Mouse (Mus musculus) midbrain, embryonic 14.5 days (tissue): ENCODE data around the gene Fanca. TPM values are rescaled to one million over a fixed set of nuclear protein-coding genes. Genes with fewer than 3 reads are reported as not detected.

ENCODE experiments used
- ATAC-seq: fragments of 200-750 bp; cut with Nextera tagmentation; 2 replicates; pipeline ENCODE4 v1.8.0; 2017; ENCODE audit warnings: moderate number of reproducible peaks, moderate library complexity; ENCODE audit not compliant: low FRiP score, low TSS enrichment
- DNase-seq: peaks from one replicate; pipeline ENCODE4 v3.0.0-alpha.2; 2015
- H3K27ac ChIP-seq: fragments of 300-500 bp; sonication (generic); replicated peaks from 2 replicates; pipeline ENCODE4 v1.5.1; 2014; ENCODE audit warnings: mild to moderate bottlenecking, low read depth, low read length, moderate library complexity
- H3K27me3 ChIP-seq: fragments of 300-500 bp; sonication (generic); 2 replicates; pipeline ENCODE4 v1.6.1; 2014; ENCODE audit warnings: low read length, control low read depth, mixed read lengths; ENCODE audit not compliant: control insufficient read depth, insufficient read depth
- H3K36me3 ChIP-seq: fragments of 300-500 bp; sonication (generic); 2 replicates; pipeline ENCODE4 v1.6.1; 2014; ENCODE audit warnings: low read length, control low read depth; ENCODE audit not compliant: control insufficient read depth, insufficient read depth
- H3K4me1 ChIP-seq: fragments of 300-500 bp; sonication (generic); 2 replicates; pipeline ENCODE4 v1.6.1; 2014; ENCODE audit warnings: mild to moderate bottlenecking, antibody characterized with exemption, low read length, control low read depth; ENCODE audit not compliant: control insufficient read depth, insufficient read depth
- H3K4me2 ChIP-seq: fragments of 300-500 bp; sonication (generic); 2 replicates; pipeline ENCODE4 v1.6.1; 2014; ENCODE audit warnings: mild to moderate bottlenecking, low read length, moderate library complexity
- H3K4me3 ChIP-seq: fragments of 300-500 bp; sonication (generic); replicated peaks from 2 replicates; pipeline ENCODE4 v1.5.1; 2014; ENCODE audit warnings: low read depth, low read length
- H3K9ac ChIP-seq: fragments of 300-500 bp; sonication (generic); replicated peaks from 2 replicates; pipeline ENCODE4 v1.6.1; 2014; ENCODE audit warnings: mild to moderate bottlenecking, low read length, moderate library complexity
- H3K9me3 ChIP-seq: fragments of 300-500 bp; sonication (generic); 2 replicates; pipeline ENCODE4 v1.6.1; 2016; ENCODE audit warnings: low read length, control low read depth, mixed read lengths; ENCODE audit not compliant: control insufficient read depth
- WGBS: fragments of 180-500 bp; shearing (Covaris S2); extraction: QIAGEN DNeasy Blood & Tissue Kit; methylation state at CpG from one replicate; pipeline ENCODE4 v1.1.7; 2014; 5-methylcytosine and 5-hydroxymethylcytosine counted together
- polyA plus RNA-seq: library from polyadenylated mRNA; unstranded; fragments of >200 nt; fragmentation: Nextera tagmentation; extraction: Ambion mirVana; gene quantifications from 2 replicates; pipeline ENCODE4 v1.2.1, GENCODE M21; 2014

The Fanca gene
- polyA plus RNA-seq, 1 experiment from 2014 or later, result 9.2 TPM

DNA sequence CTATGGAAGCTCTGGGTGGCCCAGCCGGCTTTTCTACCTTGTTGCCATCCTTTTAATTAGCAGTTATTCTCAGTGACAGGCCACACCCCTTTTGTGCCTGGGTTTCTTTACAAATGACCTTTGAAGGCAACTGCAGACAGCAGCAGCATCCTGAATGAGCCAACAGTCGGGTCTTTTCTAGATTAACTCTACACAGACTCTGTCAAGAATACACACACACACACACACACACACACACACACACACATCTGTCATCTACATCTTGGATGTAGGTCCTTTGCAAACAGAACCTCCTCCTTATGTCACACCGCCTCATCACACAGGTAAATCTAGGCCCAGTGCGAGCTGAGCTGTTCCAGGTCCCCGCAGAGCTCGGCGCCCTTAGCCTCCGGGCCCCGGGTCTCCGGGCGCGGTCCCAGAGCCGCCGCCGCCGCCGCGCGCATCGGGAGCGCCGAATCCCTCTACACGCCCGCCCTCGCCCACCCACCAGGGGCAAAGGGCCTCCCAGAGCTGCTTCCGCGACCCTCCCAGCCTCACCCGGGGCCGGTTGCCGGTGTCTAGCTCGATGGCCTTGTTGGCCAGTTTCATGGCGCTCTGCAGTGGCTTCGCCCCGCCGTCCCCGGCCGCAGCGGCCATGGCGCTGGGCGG, 64.8 kb downstream of the Fanca start:
- DNase-seq (no peak), ATAC-seq (0 out of 2 replicates have a peak, but pooled peaks have one; percentile 19)
- peak overlapping the region; percentile 91 for H3K27ac ChIP-seq
- H3K4me2 ChIP-seq, result peak overlapping the region; percentile 85
- whole genome bisulfite sequencing, result under 1% methylated on average over 40 of the region's 40 CpGs
- H3K9me3 ChIP-seq, result no peaks in the 10 kb centered on the region
- peaks cover 20% of the 10 kb centered on the region for H3K4me1 ChIP-seq
- H3K27me3 ChIP-seq, result no peaks in the 10 kb centered on the region
- peak overlapping the region; percentile 94 for H3K4me3 ChIP-seq
- H3K9ac ChIP-seq, result peak overlapping the region; percentile 99
- H3K36me3 ChIP-seq, result peaks cover 54% of the 10 kb centered on the region

DNA sequence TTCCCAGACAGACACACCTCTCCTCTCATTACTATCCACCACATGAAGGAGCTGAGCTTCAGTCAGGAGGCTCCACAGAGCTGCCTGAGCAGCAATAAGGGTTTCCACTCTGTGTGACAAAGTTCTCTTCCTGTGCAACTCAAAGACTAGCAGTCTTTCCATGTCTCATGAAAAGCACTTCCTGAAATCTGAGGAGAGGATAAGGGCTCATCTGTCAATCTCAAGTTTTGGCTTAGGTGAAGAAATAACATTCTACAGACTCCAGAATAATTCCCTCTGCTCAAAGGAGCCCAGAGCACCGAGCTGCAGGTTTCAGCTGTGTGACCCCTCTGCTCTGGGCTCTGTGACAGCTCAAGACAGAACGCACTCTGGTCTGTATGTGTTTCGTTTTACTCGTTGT, 65.5 kb downstream of the Fanca start:
- DNase-seq, result no peak
- Histone ChIP-seq H3K4me2 (peak overlapping the region; percentile 85), H3K9ac (peak overlapping the region; percentile 99), H3K36me3 (peaks cover 54% of the 10 kb centered on the region), H3K4me3 (peak overlapping the region; percentile 94), H3K9me3 (no peaks in the 10 kb centered on the region), H3K4me1 (peaks cover 20% of the 10 kb centered on the region), H3K27ac (no peak overlapping the region), H3K27me3 (no peaks in the 10 kb centered on the region)
- ATAC-seq, result no peak
- WGBS, result 79% methylated on average over 4 of the region's 4 CpGs

- Histone ChIP-seq H3K4me3 (no peak overlapping the region), H3K27me3 (no peaks in the 10 kb centered on the region), H3K36me3 (peaks cover 56% of the 10 kb centered on the region), H3K9me3 (no peaks in the 10 kb centered on the region), H3K9ac (no peak overlapping the region), H3K4me1 (peaks cover 19% of the 10 kb centered on the region), H3K27ac (no peak overlapping the region), H3K4me2 (no peak overlapping the region)
- WGBS, result 96% methylated on average over 5 of the region's 5 CpGs
- ATAC-seq (no peak), DNase-seq (no peak)
These were observed 67.4 kb downstream of the Fanca start for GRCm38 (mm10) chr8:123250940-123251339.

GRCm38 (mm10) chr8:123248596-123248995, 69.8 kb downstream of the Fanca start:
- Histone ChIP-seq H3K9ac (no peak overlapping the region), H3K27ac (no peak overlapping the region), H3K9me3 (no peaks in the 10 kb centered on the region), H3K36me3 (peaks cover 77% of the 10 kb centered on the region), H3K4me3 (no peak overlapping the region), H3K27me3 (no peaks in the 10 kb centered on the region), H3K4me1 (0 out of 2 replicates have a peak, but pooled peaks cover 6% of the 10 kb centered on the region), H3K4me2 (no peak overlapping the region)
- ATAC-seq, result no peak
- no peak for DNase-seq
- WGBS, result 98% methylated on average over 8 of the region's 8 CpGs

GRCm38 (mm10) chr8:123247748-123248147, 70.6 kb downstream of the Fanca start:
- no peaks in the 10 kb centered on the region for H3K9me3 ChIP-seq
- no peak overlapping the region for H3K4me3 ChIP-seq
- DNase-seq, result no peak
- H3K27me3 ChIP-seq, result no peaks in the 10 kb centered on the region
- ATAC-seq, result no peak
- 95% methylated on average over 6 of the region's 6 CpGs for WGBS
- H3K4me1 ChIP-seq, result 0 out of 2 replicates have a peak, but pooled peaks cover 1% of the 10 kb centered on the region
- peaks cover 86% of the 10 kb centered on the region for H3K36me3 ChIP-seq
- no peak overlapping the region for H3K9ac ChIP-seq
- no peak overlapping the region for H3K4me2 ChIP-seq
- H3K27ac ChIP-seq, result no peak overlapping the region

- WGBS, result 95% methylated on average over 12 of the region's 12 CpGs
These were observed 72.8 kb downstream of the Fanca start for GRCm38 (mm10) chr8:123245543-123245942.

DNA sequence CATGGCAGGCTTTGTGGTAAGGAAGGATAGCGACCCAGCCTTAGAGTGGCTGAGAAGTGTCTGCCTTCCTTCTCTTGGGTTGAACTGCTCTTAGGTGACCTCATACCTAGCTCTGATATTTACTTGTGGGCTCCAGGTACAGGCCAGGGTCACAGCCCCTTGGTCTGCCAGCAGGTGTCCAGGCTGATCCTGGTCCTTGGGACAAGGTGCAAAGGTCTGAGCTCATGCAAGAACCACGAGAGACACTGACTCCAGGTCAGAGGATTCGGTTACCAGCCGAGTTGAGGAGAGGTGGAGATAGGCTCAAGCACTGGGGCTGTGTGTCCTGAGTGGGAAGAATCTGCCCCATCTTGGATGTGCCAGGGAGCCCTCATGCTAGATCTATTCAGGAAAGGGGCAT, 74.0 kb downstream of the Fanca start:
- Histone ChIP-seq H3K4me1 (no peaks in the 10 kb centered on the region), H3K27ac (no peak overlapping the region), H3K4me3 (no peak overlapping the region), H3K4me2 (no peak overlapping the region), H3K36me3 (peaks cover 82% of the 10 kb centered on the region), H3K9me3 (no peaks in the 10 kb centered on the region), H3K9ac (no peak overlapping the region), H3K27me3 (no peaks in the 10 kb centered on the region)
- DNase-seq (no peak), ATAC-seq (no peak)
- WGBS, result 97% methylated on average over 4 of the region's 4 CpGs

More at GRCm38 (mm10) chr8:123245543-123245942, 72.8 kb downstream of the Fanca start:
- no peak overlapping the region for H3K27ac ChIP-seq
- no peaks in the 10 kb centered on the region for H3K27me3 ChIP-seq
- H3K9ac ChIP-seq, result no peak overlapping the region
- no peak for ATAC-seq
- no peaks in the 10 kb centered on the region for H3K9me3 ChIP-seq
- peaks cover 92% of the 10 kb centered on the region for H3K36me3 ChIP-seq
- H3K4me3 ChIP-seq, result no peak overlapping the region
- H3K4me2 ChIP-seq, result no peak overlapping the region
- DNase-seq, result no peak
- H3K4me1 ChIP-seq, result no peaks in the 10 kb centered on the region

DNA sequence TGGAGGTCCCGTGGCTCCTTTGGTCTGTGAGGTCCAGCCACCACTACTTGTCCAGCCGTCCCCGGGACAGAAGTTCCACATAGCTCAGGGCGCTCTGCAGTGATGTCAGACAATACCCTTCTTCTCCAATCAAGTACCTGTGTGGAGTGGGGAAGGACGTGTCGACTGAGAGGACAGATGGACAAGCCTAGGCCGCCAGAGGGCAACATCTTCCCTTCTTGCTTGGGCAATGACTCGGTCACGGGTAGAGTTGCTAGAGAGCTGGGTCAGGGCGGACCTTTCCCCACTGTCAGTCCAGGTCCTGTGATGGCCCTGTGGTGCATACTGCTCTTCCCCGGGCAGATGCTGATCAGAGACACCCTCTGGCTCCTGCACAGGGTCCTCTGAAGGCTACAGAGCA, 75.3 kb downstream of the Fanca start:
- H3K9ac ChIP-seq, result no peak overlapping the region
- H3K27me3 ChIP-seq, result no peaks in the 10 kb centered on the region
- no peaks in the 10 kb centered on the region for H3K9me3 ChIP-seq
- ATAC-seq (no peak), DNase-seq (no peak)
- no peak overlapping the region for H3K27ac ChIP-seq
- no peak overlapping the region for H3K4me3 ChIP-seq
- no peak overlapping the region for H3K4me2 ChIP-seq
- H3K4me1 ChIP-seq, result no peaks in the 10 kb centered on the region
- peaks cover 69% of the 10 kb centered on the region for H3K36me3 ChIP-seq
- 77% methylated on average over 11 of the region's 11 CpGs for WGBS
